28 mouse cellular contexts compared by ENCODE assay signal in the genomic region with DNA sequence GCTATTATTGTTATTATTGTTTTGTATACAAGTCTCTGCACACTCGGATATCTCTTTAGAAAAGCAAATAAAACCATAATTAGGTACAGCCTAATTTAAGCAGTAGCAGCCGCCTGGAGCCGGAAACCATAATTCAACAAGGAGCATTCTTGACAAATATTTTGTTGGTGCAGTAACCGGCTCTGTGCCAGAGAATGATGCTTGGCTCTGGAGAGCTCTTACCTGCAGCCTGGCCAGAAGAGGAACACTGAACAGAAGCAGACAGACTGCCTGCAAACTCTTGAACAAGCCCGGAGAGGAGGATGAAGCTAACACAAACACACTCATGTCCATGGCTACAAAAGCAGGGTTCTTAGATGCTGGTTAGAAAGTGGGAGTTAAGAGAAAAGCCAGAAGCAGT.
A peak's percentile ranks its signal among the peaks of the same experiment; 100 is the strongest.
DNase-seq lines count a peak whose midpoint lies in the region; ATAC-seq and TF ChIP-seq lines count a peak whose summit lies in the region.
"Had no signal": no experiment of that assay in that cellular context is flagged by ENCODE, and none has a peak within 500 bp of the region (broad histone marks: within the 10 kb centered on the region; RNA-seq: fewer than 3 reads in every experiment).

No protein-coding gene starts in this region.

- H3K4me2 ChIP-seq in forebrain, embryonic 13.5 days: no peak overlapping the region
- H3K4me2 ChIP-seq in hindbrain, postnatal 0 days (ENCODE audit: low read depth, low read length): no peak overlapping the region
- no peak overlapping the region for H3K4me2 ChIP-seq in hindbrain, embryonic 11.5 days (replicated peaks; ENCODE audit: low read depth, low read length)
- H3K4me2 ChIP-seq: embryonic facial prominence, embryonic 12.5 days; hindbrain, embryonic 15.5 days; intestine, embryonic 15.5 days; liver, embryonic 13.5 days; lung, embryonic 14.5 days; stomach, embryonic 15.5 days had no signal

- no peak for TF ChIP-seq CTCF in hindbrain, postnatal 0 days (IDR thresholded peaks at IDR 0.05; ENCODE audit: low read depth)

- 61% methylated on average over 5 of the region's 5 CpGs for WGBS in forebrain, embryonic 13.5 days
- WGBS in forebrain, embryonic 10.5 days: 84% methylated on average over 5 of the region's 5 CpGs
- 69% methylated on average over 5 of the region's 5 CpGs for WGBS in hindbrain, postnatal 0 days
- 86% methylated on average over 5 of the region's 5 CpGs for WGBS in hindbrain, embryonic 11.5 days

- H3K27ac ChIP-seq in forebrain, embryonic 13.5 days: no peak overlapping the region
- H3K27ac ChIP-seq in forebrain, embryonic 10.5 days: no peak overlapping the region
- no peak overlapping the region for H3K27ac ChIP-seq in hindbrain, postnatal 0 days
- no peak overlapping the region for H3K27ac ChIP-seq in hindbrain, embryonic 11.5 days (ENCODE audit: low read depth, low read length)
- H3K27ac ChIP-seq: embryonic facial prominence, embryonic 12.5 days; hindbrain, embryonic 15.5 days; intestine, embryonic 15.5 days; kidney, postnatal 0 days; liver, embryonic 13.5 days; stomach, embryonic 15.5 days had no signal

- no peak overlapping the region for H3K9ac ChIP-seq in forebrain, embryonic 13.5 days
- H3K9ac ChIP-seq in hindbrain, postnatal 0 days (replicated peaks; ENCODE audit: low read length): no peak overlapping the region
- no peak overlapping the region for H3K9ac ChIP-seq in hindbrain, embryonic 11.5 days (ENCODE audit: low read depth, low read length)
- H3K9ac ChIP-seq: embryonic facial prominence, embryonic 12.5 days; hindbrain, embryonic 15.5 days; intestine, embryonic 15.5 days; liver, embryonic 13.5 days; lung, embryonic 14.5 days; stomach, embryonic 15.5 days had no signal

- H3K36me3 ChIP-seq in forebrain, embryonic 13.5 days (ENCODE audit: poor library complexity, severe bottlenecking): no peaks in the 10 kb centered on the region
- H3K36me3 ChIP-seq in forebrain, embryonic 10.5 days (replicated peaks): no peaks in the 10 kb centered on the region
- no peaks in the 10 kb centered on the region for H3K36me3 ChIP-seq in hindbrain, postnatal 0 days (ENCODE audit: insufficient read depth, low read length)
- no peaks in the 10 kb centered on the region for H3K36me3 ChIP-seq in hindbrain, embryonic 11.5 days (ENCODE audit: control insufficient read depth, insufficient read depth, low read length)
- H3K36me3 ChIP-seq: embryonic facial prominence, embryonic 12.5 days; hindbrain, embryonic 15.5 days; intestine, embryonic 15.5 days; liver, embryonic 13.5 days; stomach, embryonic 15.5 days had no signal

- no peaks in the 10 kb centered on the region for H3K4me1 ChIP-seq in forebrain, embryonic 13.5 days
- H3K4me1 ChIP-seq in forebrain, embryonic 10.5 days: 0 out of 2 replicates have a peak, but pooled peaks cover 5% of the 10 kb centered on the region
- H3K4me1 ChIP-seq in hindbrain, postnatal 0 days (ENCODE audit: insufficient read depth, low read length): no peaks in the 10 kb centered on the region
- H3K4me1 ChIP-seq in hindbrain, embryonic 11.5 days (replicated peaks; ENCODE audit: control insufficient read depth, insufficient read depth, low read length): no peaks in the 10 kb centered on the region
- H3K4me1 ChIP-seq: embryonic facial prominence, embryonic 12.5 days; intestine, embryonic 15.5 days; liver, embryonic 13.5 days; stomach, embryonic 15.5 days had no signal

- peaks cover 2% of the 10 kb centered on the region; the same call in 1 of the 2 replicates for H3K27me3 ChIP-seq in forebrain, embryonic 13.5 days
- H3K27me3 ChIP-seq in forebrain, embryonic 10.5 days (ENCODE audit: poor library complexity, severe bottlenecking): 0 out of 2 replicates have a peak, but pooled peaks cover 4% of the 10 kb centered on the region
- H3K27me3 ChIP-seq in hindbrain, postnatal 0 days (ENCODE audit: insufficient read depth, low read length): no peaks in the 10 kb centered on the region
- H3K27me3 ChIP-seq in hindbrain, embryonic 11.5 days (ENCODE audit: control insufficient read depth, insufficient read depth, low read length): no peaks in the 10 kb centered on the region
- H3K27me3 ChIP-seq: intestine, embryonic 15.5 days; liver, embryonic 13.5 days; stomach, embryonic 15.5 days had no signal

- no peak overlapping the region for H3K4me3 ChIP-seq in forebrain, embryonic 13.5 days
- no peak overlapping the region for H3K4me3 ChIP-seq in forebrain, embryonic 10.5 days
- no peak overlapping the region for H3K4me3 ChIP-seq in hindbrain, postnatal 0 days (ENCODE audit: low read length)
- H3K4me3 ChIP-seq in hindbrain, embryonic 11.5 days (ENCODE audit: low read depth, low read length): no peak overlapping the region
- H3K4me3 ChIP-seq: embryonic facial prominence, embryonic 12.5 days; hindbrain, embryonic 15.5 days; intestine, embryonic 15.5 days; liver, embryonic 13.5 days; stomach, embryonic 15.5 days had no signal

- no peaks in the 10 kb centered on the region for H3K9me3 ChIP-seq in forebrain, embryonic 13.5 days (replicated peaks)
- no peaks in the 10 kb centered on the region for H3K9me3 ChIP-seq in forebrain, embryonic 10.5 days
- no peaks in the 10 kb centered on the region for H3K9me3 ChIP-seq in hindbrain, postnatal 0 days (ENCODE audit: low read length)
- no peaks in the 10 kb centered on the region for H3K9me3 ChIP-seq in hindbrain, embryonic 11.5 days (ENCODE audit: control insufficient read depth, low read length)
- H3K9me3 ChIP-seq: embryonic facial prominence, embryonic 12.5 days; hindbrain, embryonic 15.5 days; intestine, embryonic 15.5 days; liver, embryonic 13.5 days; stomach, embryonic 15.5 days had no signal

- ATAC-seq in forebrain, embryonic 13.5 days: peak; percentile 30; the same call in 1 of the 2 replicates
- ATAC-seq in hindbrain, postnatal 0 days: no peak
- no peak for ATAC-seq in hindbrain, embryonic 11.5 days (ENCODE audit: low FRiP score)
- ATAC-seq in monocyte, adult 5-6 weeks (replicated peaks; ENCODE audit: insufficient number of reproducible peaks, low FRiP score, low TSS enrichment, poor library complexity, severe bottlenecking): no peak
- ATAC-seq: activated CD4-positive, CD25-positive, alpha-beta regulatory T cell, adult 4 months had no signal

- no peak for DNase-seq in forebrain, embryonic 10.5 days (ENCODE audit: extremely low spot score, low spot score)
- peak; percentile 38 for DNase-seq in hindbrain, postnatal 0 days (ENCODE audit: low spot score)
- DNase-seq in hindbrain, embryonic 11.5 days (ENCODE audit: low spot score): no peak
- DNase-seq in lung, adult 18-20 months: peak; percentile 58 to 62
- DNase-seq in lung, postnatal 25 days (ENCODE audit: low spot score): peak; percentile 29
- DNase-seq in spleen, postnatal 14 days (ENCODE audit: low spot score in 2 of 2): no peak
- DNase-seq: adrenal gland, adult 2 months; adrenal gland, postnatal 36 days; cerebellum, adult 9-10 months; embryo, embryonic 11 days; gastrocnemius, postnatal 10 days; heart, postnatal 14 days; kidney, adult 8-10 months; kidney, postnatal 4 days; layer of hippocampus, postnatal 36 days; left cerebral cortex, postnatal 4 days; liver, embryonic 13.5 days; lung, embryonic 14.5 days; thymus, adult 18-20 months; thymus, postnatal 25 days had no signal

Comparison
In these comparisons a context has a peak if more than half of its experiments do, and no peak if none do; other contexts are left out.
1. DNase-seq: peak in hindbrain, postnatal 0 days (single experiment), lung, adult 18-20 months (2 of 2) and lung, postnatal 25 days (single experiment); none in forebrain, embryonic 10.5 days (single experiment), hindbrain, embryonic 11.5 days (single experiment) and spleen, postnatal 14 days (0 of 2).